Mouse (Mus musculus): Measurements from ENCODE around the gene Rtbdn. TPM values are rescaled to one million over a fixed set of nuclear protein-coding genes. Genes with fewer than 3 reads are reported as not detected.
A peak's percentile ranks its signal among the peaks of the same experiment; 100 is the strongest.
"Not testable (repeated sequence)": the region's sequence is repeated elsewhere in the genome, so short reads cannot be mapped to it uniquely, and the experiment has no call there.

Gene Rtbdn
- polyA plus RNA-seq (2015; fragmentation: Nextera tagmentation; extraction: Ambion mirVana): 1.9 and 2.7 TPM in 2 replicates

DNA sequence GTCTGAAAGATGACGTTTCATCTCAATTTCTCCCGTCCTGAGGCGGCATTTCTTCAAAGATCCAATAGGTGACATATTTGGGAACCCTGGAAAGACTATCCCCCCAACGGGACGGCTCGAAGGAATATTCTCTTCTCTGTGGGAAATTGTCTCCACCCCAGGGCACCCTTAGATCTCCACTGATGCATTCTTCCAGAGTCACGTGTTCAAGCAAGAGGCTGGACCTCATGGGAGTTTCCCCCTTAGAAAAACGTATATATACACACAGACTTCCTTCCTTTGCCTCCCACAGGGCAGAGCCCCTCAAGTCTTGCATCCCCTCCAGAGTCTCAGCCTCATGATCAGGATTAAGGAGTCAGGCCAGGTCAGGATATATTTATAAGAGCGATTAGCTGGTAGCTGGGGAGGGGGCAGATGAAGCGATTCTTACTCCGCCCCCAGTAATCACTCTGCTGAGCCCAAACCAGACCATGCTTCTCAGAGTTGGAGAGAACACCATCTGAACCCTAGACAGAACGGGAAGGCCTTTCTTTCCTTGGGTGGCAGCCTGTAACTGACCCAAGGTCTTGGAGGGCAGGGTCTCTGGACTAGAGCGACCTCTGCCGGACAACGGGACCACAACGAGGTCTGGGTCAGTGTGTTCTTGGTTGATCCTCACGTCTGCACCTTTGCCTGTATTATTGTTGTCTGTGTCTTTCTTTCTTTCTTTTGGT, at the start of gene Rtbdn:
Rtbdn (plus strand) TSS at position 464 of the 713 bp plus-strand sequence.
- Histone ChIP-seq H3K4me3 (replicated peaks) (peak within 1 kb of the TSS; percentile 68), H3K27me3 (peaks cover 76% of the 10 kb centered on the region), H3K9me3 (no peaks in the 10 kb centered on the region), H3K9ac (replicated peaks) (peak within 1 kb of the TSS; percentile 76), H3K4me1 (replicated peaks) (peaks cover 34% of the 10 kb centered on the region), H3K4me2 (replicated peaks) (peak within 1 kb of the TSS; percentile 92), H3K27ac (peak within 1 kb of the TSS; percentile 69), H3K36me3 (no peaks in the 10 kb centered on the region)
- peak; percentile 25; the same call in 1 of the 2 replicates for ATAC-seq
- 6% methylated on average over 17 of the region's 17 CpGs for WGBS

GRCm38 (mm10) chr8:84901071-84901470, 45.7 kb upstream of the Rtbdn start:
- Histone ChIP-seq H3K4me1 (replicated peaks) (peaks cover 15% of the 10 kb centered on the region), H3K36me3 (no peaks in the 10 kb centered on the region), H3K4me2 (replicated peaks) (no peak overlapping the region), H3K27ac (no peak overlapping the region), H3K9ac (replicated peaks) (no peak overlapping the region), H3K27me3 (peaks cover 43% of the 10 kb centered on the region), H3K9me3 (no peaks in the 10 kb centered on the region), H3K4me3 (replicated peaks) (no peak overlapping the region)
- no peak for ATAC-seq
- 56% methylated on average over 4 of the region's 4 CpGs for WGBS

DNA sequence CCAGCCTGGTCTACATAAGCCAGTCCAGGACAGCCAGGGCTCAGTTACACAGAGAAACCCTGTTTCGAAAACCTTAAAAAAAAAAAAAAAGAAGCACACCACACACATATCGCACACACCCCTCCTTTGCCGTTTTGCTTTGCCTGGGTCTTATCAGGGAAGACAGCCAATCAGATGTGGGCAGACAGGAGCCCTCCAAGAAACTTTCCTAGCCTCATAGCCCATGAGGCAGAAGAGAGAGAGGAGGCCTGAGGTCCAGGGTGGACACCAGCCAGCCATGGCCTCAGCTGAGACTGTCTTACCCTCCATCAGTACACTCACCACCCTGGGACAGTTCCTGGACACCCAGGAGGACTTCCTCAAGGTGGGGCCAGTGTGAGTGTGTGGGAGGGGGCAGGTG, 45.0 kb upstream of the Rtbdn start, which contains the start of gene Klf1:
Klf1 (plus strand) TSS at position 177 of the 400 bp plus-strand sequence.
- Histone ChIP-seq H3K4me3 (replicated peaks) (peak within 1 kb of the TSS; percentile 46), H3K27ac (no peak within 1 kb of the TSS), H3K4me1 (replicated peaks) (peaks cover 15% of the 10 kb centered on the region), H3K9me3 (no peaks in the 10 kb centered on the region), H3K36me3 (no peaks in the 10 kb centered on the region), H3K27me3 (peaks cover 43% of the 10 kb centered on the region), H3K9ac (replicated peaks) (peak within 1 kb of the TSS; percentile 63), H3K4me2 (replicated peaks) (peak within 1 kb of the TSS; percentile 76)
- 87% methylated on average over 3 of the region's 3 CpGs for WGBS
- no peak for ATAC-seq

- Histone ChIP-seq H3K9ac (replicated peaks) (peak overlapping the region; percentile 63), H3K4me1 (replicated peaks) (peaks cover 15% of the 10 kb centered on the region), H3K27ac (no peak overlapping the region), H3K4me3 (replicated peaks) (peak overlapping the region; percentile 46), H3K27me3 (peaks cover 43% of the 10 kb centered on the region), H3K4me2 (replicated peaks) (peak overlapping the region; percentile 76), H3K9me3 (no peaks in the 10 kb centered on the region), H3K36me3 (no peaks in the 10 kb centered on the region)
- 3% methylated on average over 24 of the region's 24 CpGs for WGBS
- ATAC-seq: no peak; the same call in 1 of the 2 replicates
These were observed 44.3 kb upstream of the Rtbdn start for GRCm38 (mm10) chr8:84902367-84902919.

GRCm38 (mm10) chr8:84902920-84903661, 43.7 kb upstream of the Rtbdn start:
- peaks cover 15% of the 10 kb centered on the region for H3K4me1 ChIP-seq (replicated peaks)
- H3K36me3 ChIP-seq: no peaks in the 10 kb centered on the region
- no peaks in the 10 kb centered on the region for H3K9me3 ChIP-seq
- WGBS: under 1% methylated on average over 59 of the region's 68 CpGs
- peaks cover 43% of the 10 kb centered on the region for H3K27me3 ChIP-seq
- peak; percentile 93 for ATAC-seq
- peak overlapping the region; percentile 46 for H3K4me3 ChIP-seq (replicated peaks)
- H3K27ac ChIP-seq: no peak overlapping the region
- peak overlapping the region; percentile 76 for H3K4me2 ChIP-seq (replicated peaks)
- peak overlapping the region; percentile 63 for H3K9ac ChIP-seq (replicated peaks)

DNA sequence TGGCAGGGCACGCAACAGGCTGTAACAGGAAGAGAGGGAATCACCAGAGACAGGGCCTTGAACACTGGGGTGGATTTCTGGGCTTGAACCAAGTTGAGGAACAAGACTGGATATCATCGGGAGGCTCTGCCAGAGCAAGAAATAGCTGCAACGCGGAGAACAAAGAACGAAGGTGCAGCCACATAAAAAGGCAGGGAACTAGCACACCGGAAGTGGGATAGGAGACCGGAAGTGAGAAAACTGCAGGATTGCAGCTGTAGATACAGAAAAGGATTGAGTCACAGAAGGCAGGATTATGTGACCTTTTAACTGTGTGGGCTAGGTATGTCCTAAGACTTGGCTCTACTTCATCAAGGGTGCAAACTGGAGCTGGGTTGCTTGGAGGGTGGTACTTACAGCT, 42.4 kb upstream of the Rtbdn start:
- no peaks in the 10 kb centered on the region for H3K36me3 ChIP-seq
- WGBS: 86% methylated on average over 7 of the region's 7 CpGs
- no peak for ATAC-seq
- H3K27ac ChIP-seq: no peak overlapping the region
- no peak overlapping the region for H3K9ac ChIP-seq (replicated peaks)
- H3K9me3 ChIP-seq: no peaks in the 10 kb centered on the region
- H3K4me1 ChIP-seq (replicated peaks): peaks cover 26% of the 10 kb centered on the region
- no peak overlapping the region for H3K4me3 ChIP-seq (replicated peaks)
- peaks cover 45% of the 10 kb centered on the region for H3K27me3 ChIP-seq
- H3K4me2 ChIP-seq (replicated peaks): no peak overlapping the region

DNA sequence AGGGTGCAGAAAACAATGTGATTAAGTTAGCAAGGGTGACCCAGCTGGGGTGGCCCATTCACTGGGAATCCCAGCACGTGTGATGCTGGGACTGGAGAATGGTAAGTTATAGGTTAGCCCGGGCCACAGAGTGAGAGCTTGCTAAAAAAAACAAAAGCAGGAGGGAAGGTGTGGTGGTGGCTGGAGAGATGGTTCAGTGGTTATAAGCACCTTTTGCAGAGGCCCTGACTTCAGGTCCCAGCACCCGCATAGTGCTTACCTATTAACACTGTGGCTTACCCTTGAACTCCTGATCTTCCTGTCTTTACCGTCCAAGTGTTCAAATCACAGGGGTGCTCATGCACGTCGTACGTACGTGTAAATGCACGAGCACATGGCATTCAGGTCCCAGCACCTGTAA, 39.8 kb upstream of the Rtbdn start:
- no peak overlapping the region for H3K9ac ChIP-seq (replicated peaks)
- H3K36me3 ChIP-seq: peaks cover 24% of the 10 kb centered on the region
- peaks cover 28% of the 10 kb centered on the region for H3K4me1 ChIP-seq (replicated peaks)
- no peak overlapping the region for H3K4me2 ChIP-seq (replicated peaks)
- WGBS: 93% methylated on average over 9 of the region's 9 CpGs
- no peaks in the 10 kb centered on the region for H3K9me3 ChIP-seq
- no peak overlapping the region for H3K4me3 ChIP-seq (replicated peaks)
- peaks cover 54% of the 10 kb centered on the region for H3K27me3 ChIP-seq
- no peak for ATAC-seq
- H3K27ac ChIP-seq: no peak overlapping the region

GRCm38 (mm10) chr8:84907493-84907892, 39.3 kb upstream of the Rtbdn start:
- no peak overlapping the region for H3K9ac ChIP-seq (replicated peaks)
- H3K27me3 ChIP-seq: peaks cover 54% of the 10 kb centered on the region
- H3K4me2 ChIP-seq (replicated peaks): no peak overlapping the region
- 76% methylated on average over 8 of the region's 8 CpGs for WGBS
- no peak overlapping the region for H3K4me3 ChIP-seq (replicated peaks)
- H3K9me3 ChIP-seq: no peaks in the 10 kb centered on the region
- H3K4me1 ChIP-seq (replicated peaks): peaks cover 26% of the 10 kb centered on the region
- H3K36me3 ChIP-seq: peaks cover 28% of the 10 kb centered on the region
- no peak overlapping the region for H3K27ac ChIP-seq
- no peak for ATAC-seq

- H3K9ac ChIP-seq (replicated peaks); H3K27ac ChIP-seq; H3K9me3 ChIP-seq; ATAC-seq: not testable (repeated sequence)
- WGBS: 25% methylated on average over 7 of the region's 7 CpGs
- Histone ChIP-seq H3K4me1 (replicated peaks) (peaks cover 26% of the 10 kb centered on the region), H3K4me2 (replicated peaks) (peak overlapping the region; percentile 56), H3K4me3 (replicated peaks) (peak overlapping the region; percentile 37), H3K36me3 (peaks cover 33% of the 10 kb centered on the region), H3K27me3 (peaks cover 54% of the 10 kb centered on the region)
These were observed 38.8 kb upstream of the Rtbdn start for GRCm38 (mm10) chr8:84907979-84908378.

DNA sequence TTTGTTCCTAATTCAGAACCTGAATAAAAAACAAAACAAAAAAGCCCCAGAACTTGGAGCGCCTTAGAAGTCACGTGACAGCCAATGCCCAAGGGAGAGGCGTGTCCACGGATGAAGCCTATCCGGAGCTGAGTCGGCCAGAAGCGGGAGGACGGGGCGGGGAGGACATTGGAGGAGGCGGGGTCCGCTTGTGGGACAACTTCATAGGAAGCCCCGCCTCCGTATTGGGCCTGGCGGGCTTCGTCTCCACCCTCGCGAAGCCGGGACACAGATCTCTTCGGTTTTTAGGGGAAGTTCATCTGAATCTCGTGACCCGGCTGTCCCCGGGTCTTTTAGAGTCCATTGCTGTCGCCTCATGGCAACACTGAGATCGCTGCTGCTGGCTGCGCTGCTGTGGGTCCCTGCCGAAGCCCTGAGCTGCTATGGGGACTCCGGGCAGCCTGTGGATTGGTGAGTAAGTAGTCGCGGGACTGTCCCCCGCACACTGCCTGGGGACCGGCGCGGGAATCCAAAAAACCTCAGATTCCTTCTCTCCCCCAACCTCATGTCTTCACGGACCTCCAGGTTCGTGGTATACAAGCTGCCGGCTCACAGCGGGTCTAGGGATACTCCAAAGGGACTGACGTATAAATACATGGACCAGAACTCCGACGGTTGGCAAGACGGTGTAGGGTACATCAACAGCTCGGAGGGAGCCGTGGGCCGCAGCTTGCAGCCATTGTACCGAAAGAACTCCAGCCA, 38.2 kb upstream of the Rtbdn start, which contains the start of gene Dnase2a:
Dnase2a (plus strand) TSS at position 140 of the 741 bp plus-strand sequence.
- WGBS: under 1% methylated on average over 45 of the region's 45 CpGs
- H3K9me3 ChIP-seq: no peaks in the 10 kb centered on the region
- H3K27me3 ChIP-seq: peaks cover 60% of the 10 kb centered on the region
- H3K4me1 ChIP-seq (replicated peaks): peaks cover 25% of the 10 kb centered on the region
- ATAC-seq: peak; percentile 80
- peak within 1 kb of the TSS; percentile 48 for H3K9ac ChIP-seq (replicated peaks)
- no peak within 1 kb of the TSS for H3K27ac ChIP-seq
- H3K36me3 ChIP-seq: peaks cover 37% of the 10 kb centered on the region
- H3K4me2 ChIP-seq (replicated peaks): peak within 1 kb of the TSS; percentile 56
- peak within 1 kb of the TSS; percentile 37 for H3K4me3 ChIP-seq (replicated peaks)

DNA sequence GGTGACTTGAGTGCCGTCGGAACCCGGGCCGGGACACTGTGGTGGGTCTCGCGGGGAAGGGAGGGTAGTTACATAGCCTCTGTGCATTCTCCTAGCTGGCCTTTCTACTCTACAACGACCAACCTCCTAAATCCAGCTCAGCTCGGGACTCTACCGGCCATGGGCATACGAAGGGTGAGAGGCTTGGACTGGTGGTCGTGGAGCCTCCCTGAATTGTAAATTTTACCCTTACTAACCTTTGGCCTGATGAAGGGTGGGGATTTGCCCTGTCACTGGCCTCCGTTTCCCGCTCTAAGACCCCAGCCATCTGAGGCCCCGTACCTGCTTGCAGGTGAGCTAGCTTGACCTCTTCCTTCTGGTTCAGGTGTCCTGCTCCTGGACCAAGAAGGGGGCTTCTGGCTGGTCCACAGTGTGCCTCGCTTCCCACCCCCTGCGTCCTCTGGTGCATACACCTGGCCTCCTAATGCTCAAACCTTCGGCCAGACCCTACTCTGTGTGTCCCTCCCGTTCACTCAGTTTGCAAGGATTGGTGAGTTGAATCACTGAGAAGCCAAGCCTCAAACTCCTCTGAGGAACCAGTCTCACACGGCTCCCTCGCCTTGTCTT, 37.5 kb upstream of the Rtbdn start:
- Histone ChIP-seq H3K4me2 (replicated peaks) (peak overlapping the region; percentile 56), H3K27me3 (peaks cover 65% of the 10 kb centered on the region), H3K4me1 (replicated peaks) (peaks cover 24% of the 10 kb centered on the region), H3K9me3 (no peaks in the 10 kb centered on the region), H3K36me3 (peaks cover 41% of the 10 kb centered on the region), H3K4me3 (replicated peaks) (peak overlapping the region; percentile 37), H3K9ac (replicated peaks) (peak overlapping the region; percentile 48; the same call in 1 of the 2 replicates), H3K27ac (no peak overlapping the region)
- WGBS: 53% methylated on average over 20 of the region's 20 CpGs
- ATAC-seq: no peak

Data from midbrain, embryonic 13.5 days (tissue).